Mouse (Mus musculus) CH12.LX (cell line): Measurements from ENCODE around the gene Il1r1. TPM values are rescaled to one million over a fixed set of nuclear protein-coding genes. Genes with fewer than 3 reads are reported as not detected.

Experiments
- DNase-seq: peaks from one replicate; pipeline ENCODE4 v3.0.0-alpha.2; 2013; ENCODE audit errors: extremely low read depth
- H3K27ac ChIP-seq: 2 replicates; pipeline ENCODE4 v1.5.1; 2012; ENCODE audit warnings: low read depth, mild to moderate bottlenecking, control low read depth, moderate library complexity; ENCODE audit not compliant: insufficient read depth
- H3K27me3 ChIP-seq: replicated peaks from 2 replicates; pipeline ENCODE3; 2012; ENCODE audit warnings: inconsistent platforms
- H3K36me3 ChIP-seq, 2 experiments: replicated peaks in 1 of 2; 2 replicates each; pipeline versions ENCODE3 to v1.6.1; 2012; ENCODE audit warnings: inconsistent platforms in 1 of 2, low read length in 1 of 2, mild to moderate bottlenecking in 1 of 2, mixed read lengths in 1 of 2, moderate library complexity in 1 of 2; ENCODE audit not compliant: control insufficient read depth in 1 of 2, insufficient read depth in 1 of 2
- H3K4me1 ChIP-seq, 2 experiments: 2 replicates each; pipeline ENCODE4 v1.6.1; 2012; ENCODE audit warnings: inconsistent platforms in 1 of 2, moderate library complexity in 1 of 2; ENCODE audit not compliant: insufficient read depth in 2 of 2, control insufficient read depth in 1 of 2
- H3K4me2 ChIP-seq: 2 replicates; pipeline ENCODE4 v1.6.1; 2012; ENCODE audit warnings: low read depth, mild to moderate bottlenecking, control low read depth; ENCODE audit not compliant: poor library complexity, insufficient read depth, severe bottlenecking
- H3K4me3 ChIP-seq, 3 experiments: fragments of 150-350 bp in 1 of 3; sonication (generic) in 1 of 3; replicated peaks in 1 of 3; 2 replicates each; pipeline versions ENCODE3 to v1.5.1; 2011 to 2012; ENCODE audit warnings: low read depth in 2 of 3, low read length in 2 of 3, mild to moderate bottlenecking in 2 of 3, moderate library complexity in 2 of 3, control low read depth in 1 of 3, improper control_type of control experiment in 1 of 3, inconsistent platforms in 1 of 3, mixed read lengths in 1 of 3; ENCODE audit not compliant: poor library complexity in 1 of 3
- H3K79me2 ChIP-seq: replicated peaks from 2 replicates; pipeline ENCODE4 v1.6.1; 2012; ENCODE audit warnings: mild to moderate bottlenecking, moderate library complexity; ENCODE audit not compliant: control insufficient read depth, poor library complexity, insufficient read depth, severe bottlenecking; ENCODE audit errors: extremely low read depth
- H3K9ac ChIP-seq: 2 replicates; pipeline ENCODE4 v1.6.1; 2012; ENCODE audit warnings: low read depth, mild to moderate bottlenecking, control low read depth, moderate library complexity; ENCODE audit not compliant: insufficient read depth
- H3K9me3 ChIP-seq: replicated peaks from 2 replicates; pipeline ENCODE3; 2012; ENCODE audit warnings: low read length, inconsistent platforms, mixed read lengths
- BHLHE40 ChIP-seq: IDR thresholded peaks from 2 replicates; pipeline ENCODE4 v1.6.1; 2011; ENCODE audit warnings: mild to moderate bottlenecking, low read depth, low read length, improper control_type of control experiment
- CHD2 ChIP-seq: IDR thresholded peaks from 2 replicates; pipeline ENCODE4 v1.6.1; 2011; ENCODE audit warnings: low read length, improper control_type of control experiment
- EP300 ChIP-seq: IDR thresholded peaks from 2 replicates; pipeline ENCODE4 v1.6.1; 2011; ENCODE audit warnings: low read length, improper control_type of control experiment
- ETS1 ChIP-seq: conservative IDR thresholded peaks from 2 replicates; pipeline ENCODE4 v1.6.1; 2012; ENCODE audit warnings: low read depth, mild to moderate bottlenecking, inconsistent platforms, low read length, improper control_type of control experiment, moderate library complexity
- HCFC1 ChIP-seq: IDR thresholded peaks from 2 replicates; pipeline ENCODE4 v1.6.1; 2012; ENCODE audit warnings: low read depth, mild to moderate bottlenecking, inconsistent platforms, low read length, improper control_type of control experiment
- IRF4 ChIP-seq: IDR thresholded peaks from 2 replicates; pipeline ENCODE4 v1.6.1; 2014; ENCODE audit warnings: low read depth, mild to moderate bottlenecking, inconsistent platforms, low read length, improper control_type of control experiment
- JUN ChIP-seq: IDR thresholded peaks from 2 replicates; pipeline ENCODE4 v1.6.1; 2011; ENCODE audit warnings: low read depth, mild to moderate bottlenecking, low read length, improper control_type of control experiment, moderate library complexity; ENCODE audit not compliant: insufficient read depth
- JUND ChIP-seq: conservative IDR thresholded peaks from 2 replicates; pipeline ENCODE4 v1.6.1; 2011; ENCODE audit warnings: low read depth, low read length, improper control_type of control experiment
- MAFK ChIP-seq: IDR thresholded peaks from 2 replicates; pipeline ENCODE4 v1.6.1; 2011; ENCODE audit warnings: low read length, improper control_type of control experiment; ENCODE audit not compliant: insufficient replicate concordance
- MAZ ChIP-seq: IDR thresholded peaks from 2 replicates; pipeline ENCODE4 v1.6.1; 2012; ENCODE audit warnings: low read depth, mild to moderate bottlenecking, inconsistent platforms, low read length, improper control_type of control experiment, moderate library complexity
- MXI1 ChIP-seq: IDR thresholded peaks from 2 replicates; pipeline ENCODE4 v1.6.1; 2011; ENCODE audit warnings: mild to moderate bottlenecking, low read depth, low read length, improper control_type of control experiment
- MYC ChIP-seq: IDR thresholded peaks from 2 replicates; pipeline ENCODE4 v1.6.1; 2011; ENCODE audit warnings: low read depth, mild to moderate bottlenecking, improper control_type of control experiment, low read length
- POLR2AphosphoS2 ChIP-seq: IDR thresholded peaks from 2 replicates; pipeline ENCODE4 v1.6.1; 2011; ENCODE audit warnings: low read depth, low read length, improper control_type of control experiment
- RCOR1 ChIP-seq: conservative IDR thresholded peaks from 2 replicates; pipeline ENCODE4 v1.6.1; 2012; ENCODE audit warnings: low read depth, mild to moderate bottlenecking, inconsistent platforms, low read length, improper control_type of control experiment
- SIN3A ChIP-seq: IDR thresholded peaks from 2 replicates; pipeline ENCODE4 v1.6.1; 2012; ENCODE audit warnings: low read length, improper control_type of control experiment, inconsistent platforms
- SMC3 ChIP-seq: IDR thresholded peaks from 2 replicates; pipeline ENCODE4 v1.6.1; 2011; ENCODE audit warnings: low read depth, low read length, improper control_type of control experiment
- UBTF ChIP-seq: IDR thresholded peaks from 2 replicates; pipeline ENCODE4 v1.6.1; 2012; ENCODE audit warnings: low read depth, mild to moderate bottlenecking, inconsistent platforms, low read length, improper control_type of control experiment, moderate library complexity
- USF1 ChIP-seq: IDR thresholded peaks from 2 replicates; pipeline ENCODE4 v1.6.1; 2014; ENCODE audit warnings: low read depth, mild to moderate bottlenecking, inconsistent platforms, low read length, improper control_type of control experiment
- USF2 ChIP-seq: conservative IDR thresholded peaks from 2 replicates; pipeline ENCODE4 v1.6.1; 2011; ENCODE audit warnings: low read depth, low read length, improper control_type of control experiment
- ZC3H11A ChIP-seq: IDR thresholded peaks from 2 replicates; pipeline ENCODE4 v1.6.1; 2012; ENCODE audit warnings: low read depth, mild to moderate bottlenecking, inconsistent platforms, low read length, improper control_type of control experiment
- ZMIZ1 ChIP-seq: IDR thresholded peaks from 2 replicates; pipeline ENCODE4 v1.6.1; 2012; ENCODE audit warnings: low read depth, mild to moderate bottlenecking, inconsistent platforms, low read length, improper control_type of control experiment
- ZNF384 ChIP-seq: IDR thresholded peaks from 2 replicates; pipeline ENCODE4 v1.6.1; 2012; ENCODE audit warnings: low read depth, low read length, improper control_type of control experiment, inconsistent platforms
- dilution Hi-C: fragments of 300-500 bp; cut with MboI; formaldehyde crosslinking; loops from 2 replicates; pipeline ENCODE4 v1.14.3; 2020; ENCODE audit warnings: low sequenced_read_pairs; ENCODE audit not compliant: extremely low pct_unique_long_range_greater_than_20kb, extremely low pct_ligation_motif_present
- in situ Hi-C: fragments of 300-500 bp; cut with MboI; formaldehyde crosslinking; loops from 3 replicates; pipeline ENCODE4 v1.14.3; 2019; ENCODE audit warnings: low sequenced_read_pairs, low pct_ligation_motif_present, low pct_unique_long_range_greater_than_20kb, mixed read lengths
- polyA plus RNA-seq: library from polyadenylated mRNA; unstranded; fragments of >175 nt; gene quantifications from 2 replicates; pipeline ENCODE4 v1.2.1, GENCODE M21; 2012; ENCODE audit warnings: low read depth; ENCODE audit not compliant: insufficient read length
- total RNA-seq, 2 experiments: library from RNA; depleted of rRNA; stranded (reverse); fragments of 300-350 nt in 1 of 2; fragments of >200 nt in 1 of 2; gene quantifications; 2 replicates each; pipeline ENCODE4 v1.2.3; 2012 to 2014

The Il1r1 gene
- total and polyA plus RNA-seq, 3 experiments = 0.04 TPM; not detected in 2

DNA sequence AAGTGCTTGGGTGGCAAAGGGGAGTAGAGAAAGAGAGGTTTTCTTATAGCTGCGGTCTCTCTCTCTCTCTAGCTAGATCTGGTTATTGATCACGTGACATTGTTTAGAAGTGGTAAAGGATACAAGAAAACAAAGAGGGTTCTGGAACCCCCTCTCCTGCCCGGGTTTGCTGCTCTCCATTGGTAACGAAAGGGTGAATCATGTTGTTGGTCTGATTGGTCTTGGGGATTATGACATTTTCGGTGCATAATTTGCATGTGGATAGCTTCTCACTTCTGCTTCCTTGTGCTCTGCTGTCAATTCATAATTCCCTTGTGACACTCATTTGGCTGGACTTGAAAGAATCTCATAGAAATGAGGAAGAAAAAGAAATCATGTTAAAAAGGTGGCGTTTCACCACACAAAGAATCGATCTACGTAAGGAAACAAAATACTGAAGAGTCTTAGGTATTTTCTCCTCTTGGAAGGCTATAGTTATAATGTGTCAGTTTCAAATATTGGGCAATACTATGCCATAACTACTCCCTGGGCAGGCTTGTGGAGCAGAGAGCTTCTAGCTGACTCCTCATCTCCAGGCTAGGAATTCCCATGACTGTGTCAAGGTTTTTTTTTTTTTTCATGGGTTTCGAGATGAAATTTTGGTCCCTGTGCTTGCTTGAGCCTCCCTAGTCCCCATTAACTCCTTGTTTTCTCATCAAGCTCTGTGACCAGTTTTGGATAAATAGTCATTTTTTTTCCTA lies 15.6 kb downstream of the Il1r1 start:
- Histone ChIP-seq H3K36me3 (no peaks in the 10 kb centered on the region), H3K9me3 (no peaks in the 10 kb centered on the region), H3K27ac (no peak overlapping the region), H3K4me1 (peaks cover 3 to 19% of the 10 kb centered on the region in 2 experiments; a peak in 2 of 4 replicates), H3K9ac (no peak overlapping the region), H3K4me3 (no peak overlapping the region), H3K79me2 (no peaks in the 10 kb centered on the region), H3K27me3 (peaks cover 57% of the 10 kb centered on the region), H3K4me2 (peak overlapping the region; percentile 61; the same call in 1 of the 2 replicates)
- DNase-seq = peak; percentile 90
- in situ Hi-C loops (loop anchor here (25.0 kb wide), 1 partner anchor 228 kb away; no protein-coding TSS in a partner anchor), dilution Hi-C loops (no loop called here)
- TF ChIP-seq ETS1 (peak; percentile 64), RCOR1 (0 out of 2 replicates have a peak, but pooled peaks have one; percentile 70), SMC3 (no peak), EP300 (peak; percentile 75), POLR2AphosphoS2 (no peak), USF2 (peak; percentile 68), BHLHE40 (peak; percentile 85), MAFK (peak; percentile 94), JUN (0 out of 2 replicates have a peak, but pooled peaks have one; percentile 27), ZNF384 (peak; percentile 53; the same call in 1 of the 2 replicates), USF1 (peak; percentile 58; the same call in 1 of the 2 replicates), SIN3A (no peak), CHD2 (no peak), JUND (peak; percentile 37; the same call in 1 of the 2 replicates), IRF4 (peak; percentile 91)

DNA sequence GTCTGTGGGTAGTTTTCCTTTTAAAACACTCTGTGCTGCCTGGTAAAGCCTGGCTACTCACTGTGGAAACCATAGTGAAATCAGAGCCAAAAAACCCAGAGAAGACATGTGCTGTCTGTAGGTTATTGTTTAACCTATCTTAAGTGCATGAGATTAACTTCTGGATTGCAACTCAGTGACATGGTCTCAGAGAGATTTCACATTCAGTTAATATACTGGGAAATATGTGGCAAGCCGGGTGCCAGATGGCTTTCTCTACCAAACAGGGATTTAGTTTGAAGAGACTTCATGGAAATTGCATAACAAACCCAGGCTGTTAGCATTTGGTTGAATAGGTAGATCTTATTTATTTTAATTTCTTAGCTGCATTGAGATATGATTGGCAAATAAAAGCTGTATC lies 17.8 kb downstream of the Il1r1 start:
- in situ Hi-C loops = loop anchor here (25.0 kb wide), 1 partner anchor 230 kb away; no protein-coding TSS in a partner anchor
- dilution Hi-C loops = no loop called here
- Histone ChIP-seq H3K27me3 (peaks cover 38% of the 10 kb centered on the region), H3K79me2 (no peaks in the 10 kb centered on the region)
- no peak for TF ChIP-seq ZC3H11A
- TF ChIP-seq JUND = no peak
- no peak for TF ChIP-seq HCFC1
- TF ChIP-seq MXI1 = no peak
- TF ChIP-seq MAZ = no peak
- no peak for TF ChIP-seq USF1
- no peak for TF ChIP-seq ZMIZ1
- TF ChIP-seq UBTF = no peak
- no peak for TF ChIP-seq ZNF384
- TF ChIP-seq BHLHE40 = no peak
- TF ChIP-seq ETS1 = no peak
- no peak for TF ChIP-seq MYC
- TF ChIP-seq, all 38 proteins: peak for 0
- Histone ChIP-seq H3K9me3 (no peaks in the 10 kb centered on the region), H3K36me3 (no peaks in the 10 kb centered on the region), H3K9ac (no peak overlapping the region), H3K4me1 (peaks cover 3 to 19% of the 10 kb centered on the region in 2 experiments; a peak in 2 of 4 replicates), H3K27ac (no peak overlapping the region), H3K4me2 (no peak overlapping the region), H3K4me3 (no peak overlapping the region)
- no peak for DNase-seq
